Mouse (Mus musculus) CD4-positive helper T cell, adult 2 months (primary cell): ENCODE results near the gene Ndufb11.

Source experiments
- DNase-seq: peaks from one replicate; pipeline ENCODE4 v3.0.0-alpha.2; 2012; ENCODE audit warnings: low read depth, missing footprints, low spot score

The Ndufb11 gene

GRCm38 (mm10) chrX:20617176-20617902, at the start of gene Ndufb11, which contains the start of gene Rbm10:
Gene Ndufb11 (minus strand): TSS chrX:20617619.
Gene Rbm10 (plus strand): TSS chrX:20617503.
- peak; percentile 91 for DNase-seq

- DNase-seq = peak; percentile 19
Measured at GRCm38 (mm10) chrX:20663444-20663790, 46.0 kb upstream of the Ndufb11 start.

- peak; percentile 91 for DNase-seq
Measured at GRCm38 (mm10) chrX:20662716-20663443, 45.5 kb upstream of the Ndufb11 start.

GRCm38 (mm10) chrX:20662317-20662715, 44.9 kb upstream of the Ndufb11 start:
- no peak for DNase-seq

GRCm38 (mm10) chrX:20658891-20659406, 41.5 kb upstream of the Ndufb11 start:
- peak; percentile 35 for DNase-seq

- peak; percentile 88 for DNase-seq
Measured at GRCm38 (mm10) chrX:20658026-20658652, 40.7 kb upstream of the Ndufb11 start, which contains the start of gene Uba1. Gene Uba1 (plus strand): TSS chrX:20658326.

GRCm38 (mm10) chrX:20657593-20657992, 40.2 kb upstream of the Ndufb11 start:
- no peak for DNase-seq

GRCm38 (mm10) chrX:20644780-20645179, 27.4 kb upstream of the Ndufb11 start:
- DNase-seq = no peak

GRCm38 (mm10) chrX:20638141-20638540, 20.7 kb upstream of the Ndufb11 start:
- DNase-seq = no peak

GRCm38 (mm10) chrX:20617903-20618399, 532 bp upstream of the Ndufb11 start:
- no peak for DNase-seq

- no peak for DNase-seq
Measured at GRCm38 (mm10) chrX:20616861-20617175, 601 bp downstream of the Ndufb11 start.

GRCm38 (mm10) chrX:20608500-20608899, 8.9 kb downstream of the Ndufb11 start:
- DNase-seq = no peak

- DNase-seq = no peak
Measured at GRCm38 (mm10) chrX:20587968-20588367, 29.5 kb downstream of the Ndufb11 start.

GRCm38 (mm10) chrX:20573927-20574326, 43.5 kb downstream of the Ndufb11 start:
- DNase-seq = no peak

- DNase-seq = no peak
Measured at GRCm38 (mm10) chrX:20572683-20573082, 44.7 kb downstream of the Ndufb11 start.

GRCm38 (mm10) chrX:20571024-20571423, 46.4 kb downstream of the Ndufb11 start:
- no peak for DNase-seq
